Mouse (Mus musculus): Measurements from ENCODE around the gene Slc17a1. TPM values are rescaled to one million over a fixed set of nuclear protein-coding genes. Genes with fewer than 3 reads are reported as not detected.

Slc17a1 gene
- polyA plus RNA-seq, 1 experiment from 2014 or later: not detected

- Histone ChIP-seq H3K4me1 (ENCODE audit: control insufficient read depth, insufficient read depth, low read length) (no peaks in the 10 kb centered on the region), H3K36me3 (ENCODE audit: control insufficient read depth, insufficient read depth, low read length) (no peaks in the 10 kb centered on the region), H3K27ac (ENCODE audit: low read depth, low read length) (no peak overlapping the region), H3K4me3 (ENCODE audit: low read depth, low read length) (no peak overlapping the region), H3K9ac (ENCODE audit: low read depth, low read length) (no peak overlapping the region), H3K9me3 (replicated peaks; ENCODE audit: control insufficient read depth, low read length) (no peaks in the 10 kb centered on the region), H3K4me2 (no peak overlapping the region), H3K27me3 (ENCODE audit: control insufficient read depth, insufficient read depth, low read length) (0 out of 2 replicates have a peak, but pooled peaks cover 9% of the 10 kb centered on the region)
- no peak for ATAC-seq (replicated peaks; ENCODE audit: insufficient number of reproducible peaks, low FRiP score, low TSS enrichment)
- 85% methylated on average over 5 of the region's 5 CpGs for WGBS (ENCODE audit: insufficient replicate concordance)
These were observed 39.4 kb downstream of the Slc17a1 start for GRCm38 (mm10) chr13:23906906-23907305.

GRCm38 (mm10) chr13:23910121-23910520 is 42.6 kb downstream of the Slc17a1 start:
- H3K9me3 ChIP-seq (replicated peaks; ENCODE audit: control insufficient read depth, low read length): no peaks in the 10 kb centered on the region
- no peak overlapping the region for H3K4me3 ChIP-seq (ENCODE audit: low read depth, low read length)
- no peak overlapping the region for H3K4me2 ChIP-seq

DNA sequence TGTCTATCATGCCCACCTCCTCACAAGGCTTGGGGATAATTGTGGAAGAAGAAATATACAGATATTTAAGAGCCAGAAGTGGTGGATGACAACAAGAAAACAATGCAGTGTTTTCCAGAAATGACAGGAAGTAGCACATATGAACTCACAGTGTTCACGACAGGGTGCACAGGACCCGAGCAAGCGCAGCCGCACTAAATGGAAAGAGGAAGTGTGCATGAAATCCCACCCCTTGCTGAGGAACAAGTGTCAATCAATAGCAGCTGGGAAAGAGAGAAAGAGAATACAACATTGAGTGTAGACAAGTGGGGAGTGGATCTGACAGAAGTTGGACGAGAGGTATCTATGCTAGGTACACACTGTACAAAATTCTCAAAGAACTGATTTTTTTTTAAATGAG is 43.8 kb downstream of the Slc17a1 start:
- 82% methylated on average over 5 of the region's 5 CpGs for WGBS (ENCODE audit: insufficient replicate concordance)
- Histone ChIP-seq H3K4me1 (ENCODE audit: control insufficient read depth, insufficient read depth, low read length) (peaks cover 26% of the 10 kb centered on the region), H3K36me3 (ENCODE audit: control insufficient read depth, insufficient read depth, low read length) (no peaks in the 10 kb centered on the region), H3K9me3 (replicated peaks; ENCODE audit: control insufficient read depth, low read length) (no peaks in the 10 kb centered on the region), H3K4me3 (ENCODE audit: low read depth, low read length) (no peak overlapping the region), H3K27me3 (ENCODE audit: control insufficient read depth, insufficient read depth, low read length) (0 out of 2 replicates have a peak, but pooled peaks cover 7% of the 10 kb centered on the region), H3K4me2 (no peak overlapping the region), H3K9ac (ENCODE audit: low read depth, low read length) (no peak overlapping the region), H3K27ac (ENCODE audit: low read depth, low read length) (no peak overlapping the region)
- no peak for ATAC-seq (replicated peaks; ENCODE audit: insufficient number of reproducible peaks, low FRiP score, low TSS enrichment)

More at GRCm38 (mm10) chr13:23910121-23910520, 42.6 kb downstream of the Slc17a1 start:
- H3K27me3 ChIP-seq (ENCODE audit: control insufficient read depth, insufficient read depth, low read length): 0 out of 2 replicates have a peak, but pooled peaks cover 7% of the 10 kb centered on the region
- peaks cover 16% of the 10 kb centered on the region for H3K4me1 ChIP-seq (ENCODE audit: control insufficient read depth, insufficient read depth, low read length)
- no peak for ATAC-seq (replicated peaks; ENCODE audit: insufficient number of reproducible peaks, low FRiP score, low TSS enrichment)
- no peak overlapping the region for H3K27ac ChIP-seq (ENCODE audit: low read depth, low read length)
- no peak overlapping the region for H3K9ac ChIP-seq (ENCODE audit: low read depth, low read length)
- no peaks in the 10 kb centered on the region for H3K36me3 ChIP-seq (ENCODE audit: control insufficient read depth, insufficient read depth, low read length)
- WGBS (ENCODE audit: insufficient replicate concordance): 72% methylated on average over 5 of the region's 5 CpGs

DNA sequence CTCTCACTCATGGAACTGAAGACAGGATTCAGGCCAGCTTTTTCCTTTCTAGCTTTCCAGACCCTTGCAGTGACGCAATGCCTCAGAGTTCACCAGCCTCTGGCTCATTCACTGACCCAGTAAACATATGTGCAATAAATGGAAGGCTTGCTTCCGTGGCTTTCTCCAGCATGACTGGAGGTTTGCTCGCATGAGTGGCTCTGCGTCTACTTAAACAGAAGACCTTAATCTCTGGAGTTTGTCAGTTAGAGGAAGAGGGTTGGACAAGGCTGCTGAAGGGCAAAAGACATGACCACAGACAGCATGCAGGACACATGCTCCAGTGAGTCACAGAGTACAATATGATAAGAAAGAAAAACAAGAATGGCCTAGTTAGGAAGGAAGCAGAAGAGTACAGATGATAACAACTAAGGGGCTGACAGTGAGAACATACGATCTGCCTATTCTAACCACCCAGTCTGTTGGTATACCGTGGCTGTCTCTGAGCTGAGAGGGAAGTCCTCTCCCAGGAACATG is 46.3 kb downstream of the Slc17a1 start:
- ATAC-seq (replicated peaks; ENCODE audit: insufficient number of reproducible peaks, low FRiP score, low TSS enrichment): peak; percentile 67
- 14% methylated on average over 6 of the region's 6 CpGs for WGBS (ENCODE audit: insufficient replicate concordance)
- Histone ChIP-seq H3K9ac (ENCODE audit: low read depth, low read length) (no peak overlapping the region), H3K36me3 (ENCODE audit: control insufficient read depth, insufficient read depth, low read length) (no peaks in the 10 kb centered on the region), H3K27ac (ENCODE audit: low read depth, low read length) (peak overlapping the region; percentile 64), H3K4me1 (ENCODE audit: control insufficient read depth, insufficient read depth, low read length) (peaks cover 30% of the 10 kb centered on the region), H3K4me2 (0 out of 2 replicates have a peak overlapping the region, but pooled peaks have one; percentile 19), H3K4me3 (ENCODE audit: low read depth, low read length) (no peak overlapping the region), H3K27me3 (ENCODE audit: control insufficient read depth, insufficient read depth, low read length) (0 out of 2 replicates have a peak, but pooled peaks cover 7% of the 10 kb centered on the region), H3K9me3 (replicated peaks; ENCODE audit: control insufficient read depth, low read length) (no peaks in the 10 kb centered on the region)

DNA sequence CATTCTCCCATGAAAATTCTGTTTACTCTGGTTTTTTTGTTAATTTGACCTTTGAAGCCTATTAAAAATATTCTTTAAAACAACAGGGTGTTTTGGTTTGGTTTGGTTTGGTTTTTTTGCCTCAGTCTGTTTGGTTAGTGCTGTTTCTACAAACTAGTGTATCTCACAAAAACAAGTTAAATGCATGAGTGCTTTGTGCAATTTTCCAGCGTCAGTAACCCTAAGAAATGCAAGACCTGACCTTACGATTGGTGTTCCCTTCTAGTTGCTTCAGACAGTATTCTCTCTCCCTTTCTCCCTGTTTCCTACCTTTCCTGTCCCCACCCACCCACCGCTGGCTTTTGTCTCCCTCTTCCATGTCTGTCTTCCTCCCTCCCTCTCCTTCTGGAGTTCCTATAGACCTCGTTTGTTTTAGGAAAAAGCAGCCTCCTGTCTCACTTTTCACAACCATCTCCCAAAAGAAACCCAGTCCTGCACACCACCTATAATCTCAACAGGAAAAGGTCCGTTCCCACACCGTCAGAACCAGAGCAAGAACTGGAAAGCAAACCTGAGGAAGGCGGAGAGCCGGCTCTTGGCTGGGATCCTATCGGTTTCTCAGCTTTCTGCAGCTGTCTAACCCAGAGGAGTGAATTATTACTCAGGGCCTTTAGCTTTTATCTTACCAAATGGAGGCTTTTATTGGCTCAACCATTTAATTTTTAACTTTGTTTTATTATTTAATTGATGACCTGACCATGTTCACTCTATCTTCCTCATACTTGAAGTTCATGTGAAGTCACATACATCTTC is 47.0 kb downstream of the Slc17a1 start, which contains the start of gene Slc17a4:
Gene Slc17a4 (minus strand): TSS at position 634 of the 792 bp plus-strand sequence.
- Histone ChIP-seq H3K27me3 (ENCODE audit: control insufficient read depth, insufficient read depth, low read length) (0 out of 2 replicates have a peak, but pooled peaks cover 7% of the 10 kb centered on the region), H3K9ac (ENCODE audit: low read depth, low read length) (no peak within 1 kb of the TSS), H3K27ac (ENCODE audit: low read depth, low read length) (peak within 1 kb of the TSS; percentile 64), H3K4me3 (ENCODE audit: low read depth, low read length) (no peak within 1 kb of the TSS), H3K9me3 (replicated peaks; ENCODE audit: control insufficient read depth, low read length) (no peaks in the 10 kb centered on the region), H3K4me1 (ENCODE audit: control insufficient read depth, insufficient read depth, low read length) (peaks cover 30% of the 10 kb centered on the region), H3K36me3 (ENCODE audit: control insufficient read depth, insufficient read depth, low read length) (no peaks in the 10 kb centered on the region), H3K4me2 (peak within 1 kb of the TSS; percentile 19; the same call in 1 of the 2 replicates)
- 49% methylated on average over 9 of the region's 9 CpGs for WGBS (ENCODE audit: insufficient replicate concordance)
- no peak for ATAC-seq (replicated peaks; ENCODE audit: insufficient number of reproducible peaks, low FRiP score, low TSS enrichment)

DNA sequence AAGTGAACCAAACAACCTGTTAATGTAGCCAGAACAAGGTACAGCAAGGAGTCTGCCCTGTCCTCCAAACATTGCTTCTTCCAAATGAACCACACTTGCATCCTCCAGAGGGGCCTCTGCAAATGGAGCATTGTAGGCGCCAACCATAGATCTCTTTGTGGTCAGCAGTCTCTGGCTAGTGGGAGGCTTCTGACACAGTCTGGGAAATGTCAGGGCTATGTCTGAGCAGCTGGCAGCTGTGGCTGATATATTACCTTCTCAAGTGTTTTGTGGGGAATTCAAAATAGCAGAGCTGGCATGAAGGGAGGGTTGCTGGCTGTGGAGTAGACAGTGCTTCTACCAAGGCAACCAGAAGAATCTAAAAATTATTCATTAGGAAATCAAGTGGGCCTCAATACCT is 48.6 kb downstream of the Slc17a1 start:
- H3K4me2 ChIP-seq: no peak overlapping the region

GRCm38 (mm10) chr13:23917674-23918073 is 50.1 kb downstream of the Slc17a1 start:
- Histone ChIP-seq H3K4me1 (ENCODE audit: control insufficient read depth, insufficient read depth, low read length) (peaks cover 30% of the 10 kb centered on the region), H3K27me3 (ENCODE audit: control insufficient read depth, insufficient read depth, low read length) (no peaks in the 10 kb centered on the region), H3K4me3 (ENCODE audit: low read depth, low read length) (no peak overlapping the region), H3K9me3 (replicated peaks; ENCODE audit: control insufficient read depth, low read length) (no peaks in the 10 kb centered on the region), H3K4me2 (no peak overlapping the region), H3K36me3 (ENCODE audit: control insufficient read depth, insufficient read depth, low read length) (no peaks in the 10 kb centered on the region), H3K9ac (ENCODE audit: low read depth, low read length) (no peak overlapping the region), H3K27ac (ENCODE audit: low read depth, low read length) (no peak overlapping the region)
- 64% methylated on average over 4 of the region's 4 CpGs for WGBS (ENCODE audit: insufficient replicate concordance)
- ATAC-seq (replicated peaks; ENCODE audit: insufficient number of reproducible peaks, low FRiP score, low TSS enrichment): no peak

More for the DNA sequence above, 48.6 kb downstream of the Slc17a1 start:
- H3K9ac ChIP-seq (ENCODE audit: low read depth, low read length): no peak overlapping the region
- H3K4me3 ChIP-seq (ENCODE audit: low read depth, low read length): no peak overlapping the region
- H3K9me3 ChIP-seq (replicated peaks; ENCODE audit: control insufficient read depth, low read length): no peaks in the 10 kb centered on the region
- WGBS (ENCODE audit: insufficient replicate concordance): 53% methylated on average over 1 of the region's 1 CpGs
- 0 out of 2 replicates have a peak, but pooled peaks have one; percentile 43 for ATAC-seq (replicated peaks; ENCODE audit: insufficient number of reproducible peaks, low FRiP score, low TSS enrichment)
- peak overlapping the region; percentile 29 for H3K27ac ChIP-seq (ENCODE audit: low read depth, low read length)
- H3K36me3 ChIP-seq (ENCODE audit: control insufficient read depth, insufficient read depth, low read length): no peaks in the 10 kb centered on the region
- peaks cover 30% of the 10 kb centered on the region for H3K4me1 ChIP-seq (ENCODE audit: control insufficient read depth, insufficient read depth, low read length)
- H3K27me3 ChIP-seq (ENCODE audit: control insufficient read depth, insufficient read depth, low read length): no peaks in the 10 kb centered on the region

DNA sequence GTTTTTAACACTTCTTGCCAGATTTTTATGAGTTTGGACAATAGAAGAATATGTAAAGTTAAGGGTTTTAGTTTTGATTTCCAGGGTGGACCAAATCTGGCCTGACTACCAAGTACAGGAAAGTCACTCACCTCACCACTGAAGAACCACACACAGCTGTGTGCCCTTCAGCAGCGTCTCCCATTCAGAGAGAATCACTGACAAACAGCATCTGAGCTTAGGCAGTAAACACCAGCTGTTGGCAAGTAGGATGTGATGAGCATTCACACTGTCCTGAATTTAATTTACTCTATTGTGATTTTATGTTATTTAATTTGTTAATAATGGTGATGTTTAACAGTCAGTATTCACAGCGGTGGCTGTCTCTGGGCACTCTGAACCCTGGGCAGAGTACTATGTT is 58.2 kb downstream of the Slc17a1 start:
- no peaks in the 10 kb centered on the region for H3K9me3 ChIP-seq (replicated peaks; ENCODE audit: control insufficient read depth, low read length)
- no peak overlapping the region for H3K4me2 ChIP-seq
- peaks cover 2% of the 10 kb centered on the region; the same call in 1 of the 2 replicates for H3K27me3 ChIP-seq (ENCODE audit: control insufficient read depth, insufficient read depth, low read length)
- peaks cover 6% of the 10 kb centered on the region; the same call in 1 of the 2 replicates for H3K4me1 ChIP-seq (ENCODE audit: control insufficient read depth, insufficient read depth, low read length)
- no peak overlapping the region for H3K9ac ChIP-seq (ENCODE audit: low read depth, low read length)
- no peaks in the 10 kb centered on the region for H3K36me3 ChIP-seq (ENCODE audit: control insufficient read depth, insufficient read depth, low read length)
- no peak for ATAC-seq (replicated peaks; ENCODE audit: insufficient number of reproducible peaks, low FRiP score, low TSS enrichment)
- H3K27ac ChIP-seq (ENCODE audit: low read depth, low read length): no peak overlapping the region
- H3K4me3 ChIP-seq (ENCODE audit: low read depth, low read length): no peak overlapping the region
- 67% methylated on average over 2 of the region's 2 CpGs for WGBS (ENCODE audit: insufficient replicate concordance)

All from heart, embryonic 11.5 days (tissue).